Mouse (Mus musculus) cerebellum, adult 18-20 months (tissue): ENCODE results near the gene Cst8.
"Not testable (repeated sequence)": the region's sequence is repeated elsewhere in the genome, so short reads cannot be mapped to it uniquely, and the experiment has no call there.

ENCODE experiments used
- DNase-seq, 2 experiments: peaks; one replicate each; pipeline ENCODE4 v3.0.0; 2021

Gene Cst8

GRCm38 (mm10) chr2:148798485-148798884, at the start of gene Cst8:
Gene Cst8 (plus strand): TSS chr2:148798785.
- DNase-seq = no peak

- no peak for DNase-seq
Measured at GRCm38 (mm10) chr2:148750058-148750457, 48.5 kb upstream of the Cst8 start, which contains the start of gene Cstl1. Gene Cstl1 (plus strand): TSS chr2:148750358.

- DNase-seq = peak; percentile 79 to 88
Measured at GRCm38 (mm10) chr2:148751893-148752813, 46.4 kb upstream of the Cst8 start.

GRCm38 (mm10) chr2:148754310-148754846, 44.2 kb upstream of the Cst8 start:
- DNase-seq = no peak

GRCm38 (mm10) chr2:148763648-148764388, 34.8 kb upstream of the Cst8 start:
- DNase-seq = no peak

GRCm38 (mm10) chr2:148771397-148771796, 27.2 kb upstream of the Cst8 start, which contains the start of gene Cst11:
Gene Cst11 (minus strand): TSS chr2:148771497.
- not testable (repeated sequence) for DNase-seq

GRCm38 (mm10) chr2:148781709-148782108, 16.9 kb upstream of the Cst8 start, which contains the start of gene 8030411F24Rik:
Gene 8030411F24Rik (plus strand): TSS chr2:148782009.
- DNase-seq = no peak

- DNase-seq = no peak
Measured at GRCm38 (mm10) chr2:148789142-148789541, 9.4 kb upstream of the Cst8 start, which contains the start of gene Cst12. Gene Cst12 (plus strand): TSS chr2:148789361.

GRCm38 (mm10) chr2:148801491-148801921, 2.9 kb downstream of the Cst8 start:
- peak; percentile 74 to 86 for DNase-seq

GRCm38 (mm10) chr2:148806696-148807095, 8.1 kb downstream of the Cst8 start:
- no peak for DNase-seq

- DNase-seq = no peak
Measured at GRCm38 (mm10) chr2:148819909-148820308, 21.3 kb downstream of the Cst8 start, which contains the start of gene Cst13. Gene Cst13 (plus strand): TSS chr2:148820081.

GRCm38 (mm10) chr2:148825986-148826385, 27.4 kb downstream of the Cst8 start:
- DNase-seq = no peak

- no peak for DNase-seq
Measured at GRCm38 (mm10) chr2:148834912-148835311, 36.3 kb downstream of the Cst8 start, which contains the start of gene Cst9. Gene Cst9 (plus strand): TSS chr2:148835147.

GRCm38 (mm10) chr2:148838075-148838777, 39.6 kb downstream of the Cst8 start:
- DNase-seq = no peak

- DNase-seq = no peak
Measured at GRCm38 (mm10) chr2:148839224-148839623, 40.6 kb downstream of the Cst8 start.

GRCm38 (mm10) chr2:148851116-148851906, 52.7 kb downstream of the Cst8 start:
- DNase-seq = peak; percentile 76 to 77
